Mouse (Mus musculus): ENCODE measurements around the gene Rfxank.

GRCm38 (mm10) chr8:70163316-70163715 is 24.4 kb upstream of the Rfxank start:
- no peak for TF ChIP-seq CTCF (conservative IDR thresholded peaks at IDR 0.05; ENCODE audit: low read length)
- TF ChIP-seq NANOG (IDR thresholded peaks at IDR 0.05; ENCODE audit: borderline replicate concordance, low read length), result no peak
